Mouse (Mus musculus) small intestine, adult 2 months (tissue): ENCODE measurements around the gene Gm3047. TPM values are rescaled to one million over a fixed set of nuclear protein-coding genes. Genes with fewer than 3 reads are reported as not detected.
"Not testable (repeated sequence)": the region's sequence is repeated elsewhere in the genome, so short reads cannot be mapped to it uniquely, and the experiment has no call there.

Experiments
- H3K27ac ChIP-seq: fragments of 200-500 bp; 2 replicates; pipeline ENCODE4 v1.5.1; 2012; ENCODE audit warnings: low read depth, low read length, control low read depth, inconsistent platforms; ENCODE audit not compliant: insufficient read depth
- H3K27me3 ChIP-seq: fragments of 200-500 bp; 2 replicates; pipeline ENCODE4 v1.6.1; 2012; ENCODE audit warnings: mild to moderate bottlenecking, moderate library complexity, low read length, inconsistent platforms; ENCODE audit not compliant: control insufficient read depth, insufficient read depth
- H3K36me3 ChIP-seq: fragments of 200-500 bp; 2 replicates; pipeline ENCODE4 v1.6.1; 2012; ENCODE audit warnings: mild to moderate bottlenecking, low read length, control low read depth, inconsistent platforms; ENCODE audit not compliant: control insufficient read depth, insufficient read depth
- H3K4me1 ChIP-seq: fragments of 200-500 bp; 2 replicates; pipeline ENCODE4 v1.6.1; 2012; ENCODE audit warnings: low read length, inconsistent platforms, mixed read lengths; ENCODE audit not compliant: control insufficient read depth, insufficient read depth, insufficient read length
- H3K4me3 ChIP-seq: fragments of 200-500 bp; 2 replicates; pipeline ENCODE4 v1.5.1; 2012; ENCODE audit warnings: low read depth, mild to moderate bottlenecking, control low read depth, inconsistent platforms, low read length, moderate library complexity
- WGBS: fragments of 180-500 bp; shearing (Covaris S2); methylation state at CpG from one replicate; pipeline ENCODE4 v1.1.7; 2018; 5-methylcytosine and 5-hydroxymethylcytosine counted together
- polyA plus RNA-seq: library from polyadenylated mRNA; depleted of rRNA; stranded (reverse); fragments of >200 nt; gene quantifications from 2 replicates; pipeline ENCODE4 v1.2.3, GENCODE M21; 2012; rRNA removed

Gene Gm3047
- not detected in 2 replicates for polyA plus RNA-seq

GRCm38 (mm10) chr14:4555105-4555504 lies at the start of gene Gm3047:
Gene Gm3047, plus strand, starts transcription at chr14:4555405.
- not testable (repeated sequence) for H3K36me3 ChIP-seq, H3K27ac ChIP-seq, H3K4me3 ChIP-seq, H3K27me3 ChIP-seq, H3K4me1 ChIP-seq
- whole genome bisulfite sequencing: no CpG with 5 or more reads among the region's 2 CpGs

Other genes starting within 250 kb of the Gm3047 start
- not detected in 2 replicates for gene Gm3149, start 238.1 kb upstream of the Gm3047 start, polyA plus RNA-seq
- not detected in 2 replicates for gene 2610042L04Rik, start 220.6 kb upstream of the Gm3047 start, polyA plus RNA-seq
- gene Gm3159, start 157.9 kb upstream of the Gm3047 start, polyA plus RNA-seq: not detected in 2 replicates
- not detected in 2 replicates for gene Gm3164, start 140.0 kb upstream of the Gm3047 start, polyA plus RNA-seq
- not detected in 2 replicates for gene Gm3173, start 124.4 kb upstream of the Gm3047 start, polyA plus RNA-seq
- not detected in 2 replicates for gene Gm3182, start 73.7 kb upstream of the Gm3047 start, polyA plus RNA-seq
- not detected in 2 replicates for gene Gm8159, start 76.9 kb downstream of the Gm3047 start, polyA plus RNA-seq
- gene Gm3239, start 108.8 kb downstream of the Gm3047 start, polyA plus RNA-seq: not detected in 2 replicates
- gene Gm7876, start 153.8 kb downstream of the Gm3047 start, polyA plus RNA-seq: not detected in 2 replicates
- not detected in 2 replicates for gene Gm3252, start 171.4 kb downstream of the Gm3047 start, polyA plus RNA-seq
- gene Gm9602, start 220.9 kb downstream of the Gm3047 start, polyA plus RNA-seq: not detected in 2 replicates